Mouse (Mus musculus): ENCODE results near the gene Atxn1.

The Atxn1 gene

DNA sequence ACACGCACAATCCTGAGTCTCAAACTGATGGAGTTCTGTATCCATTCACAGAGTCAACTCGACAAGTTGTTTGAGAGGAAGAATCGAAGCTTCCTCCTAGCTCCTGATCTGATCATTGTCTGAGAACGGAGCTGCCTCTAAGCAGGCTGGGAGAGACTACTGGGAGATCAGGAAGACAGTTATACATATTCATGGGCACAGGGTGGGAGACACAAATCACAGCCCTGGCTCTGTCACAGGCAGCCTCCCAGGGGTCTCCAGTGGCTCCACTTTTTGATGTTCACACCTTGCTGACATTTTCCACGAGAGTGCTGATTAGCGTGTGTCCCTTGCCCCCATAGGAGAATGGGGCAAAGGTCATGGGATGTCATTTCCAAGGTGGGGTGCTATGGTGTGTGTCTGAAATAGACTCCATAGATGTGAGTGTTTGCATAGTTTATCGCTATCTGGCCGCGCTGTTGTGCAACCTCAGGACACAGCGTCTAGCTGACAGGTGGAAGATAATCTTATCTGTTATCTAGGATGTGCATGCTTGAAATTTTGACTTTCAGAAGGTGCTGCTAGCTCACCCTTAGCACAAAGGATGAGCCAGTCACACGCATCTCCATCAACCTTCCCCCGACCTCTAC lies 105.6 kb downstream of the Atxn1 start:
- DNase-seq, result no peak

DNA sequence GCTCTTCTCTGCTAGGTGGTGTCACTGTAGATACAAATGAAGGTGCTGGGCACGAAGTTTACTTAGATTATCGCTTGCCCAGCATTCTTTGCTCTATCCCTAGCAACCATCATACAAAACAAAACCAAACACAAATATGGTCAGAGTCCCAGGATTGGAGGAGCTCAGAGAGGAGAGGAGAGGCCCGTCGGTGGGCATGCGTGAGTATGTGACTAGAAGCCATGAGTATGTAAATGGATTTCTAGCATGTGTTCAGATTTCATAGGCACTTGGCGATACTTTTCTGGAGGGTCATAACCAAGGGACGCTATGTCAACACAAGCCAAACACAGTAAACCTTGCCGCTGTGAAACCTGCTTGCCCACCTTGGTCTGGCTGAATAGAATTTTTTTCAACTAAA lies 107.4 kb downstream of the Atxn1 start:
- no peak for DNase-seq

DNA sequence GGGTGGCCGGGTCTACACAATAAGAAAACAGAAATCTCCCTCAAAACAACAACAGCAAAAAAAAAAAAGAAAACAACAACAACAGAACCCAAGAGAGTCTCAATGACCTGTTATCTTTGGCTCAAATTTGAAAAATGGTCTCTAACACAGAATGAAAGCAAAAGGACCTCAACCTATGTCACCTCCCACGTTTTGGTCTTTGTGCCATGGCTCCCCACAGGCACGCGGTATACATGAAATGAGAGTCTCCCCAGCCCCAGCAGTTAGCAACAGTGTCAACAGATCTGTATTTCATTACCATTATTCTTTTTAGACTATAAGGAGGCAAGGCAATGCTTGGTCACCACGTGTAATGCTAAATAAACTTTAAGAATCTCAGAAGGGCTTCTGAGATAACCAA lies 110.3 kb downstream of the Atxn1 start:
- DNase-seq, result no peak

DNA sequence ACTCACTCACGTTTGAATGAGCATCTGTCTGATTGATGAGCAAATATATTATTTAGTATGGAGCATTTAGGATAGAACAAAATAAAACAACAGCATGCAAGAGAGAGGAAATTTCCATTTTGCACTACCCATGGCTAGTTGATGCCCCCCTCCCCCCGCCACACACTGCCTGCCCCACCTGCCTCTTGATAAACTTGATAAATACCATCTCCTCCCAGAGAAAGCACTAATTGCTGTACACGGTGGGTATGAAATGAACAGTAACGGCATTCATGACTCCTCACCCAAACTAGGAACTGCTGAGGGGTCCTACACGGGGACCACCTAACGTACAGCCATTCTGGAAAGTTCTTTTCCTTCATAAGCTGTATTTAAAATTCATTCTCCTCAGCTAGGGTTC lies 111.1 kb downstream of the Atxn1 start:
- no peak for DNase-seq

DNA sequence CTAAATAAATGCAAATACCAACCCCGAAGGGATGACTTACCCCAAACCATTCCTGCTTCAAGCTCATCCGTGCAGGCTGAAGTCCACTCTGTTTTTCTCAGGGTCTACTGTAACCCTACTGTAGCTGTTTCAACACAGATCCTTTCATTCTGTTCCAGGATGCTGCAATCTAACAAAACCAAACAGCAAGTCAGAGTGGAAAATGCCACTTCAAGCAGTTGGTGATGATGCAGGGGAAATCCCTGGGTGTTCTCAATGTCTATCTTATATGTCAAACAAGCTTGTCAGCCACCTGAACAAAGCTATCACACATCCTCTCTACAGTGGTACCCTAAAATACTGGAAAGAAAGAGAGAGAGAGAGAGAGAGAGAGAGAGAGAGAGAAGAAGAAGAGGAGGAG lies 112.5 kb downstream of the Atxn1 start:
- DNase-seq, result no peak

DNA sequence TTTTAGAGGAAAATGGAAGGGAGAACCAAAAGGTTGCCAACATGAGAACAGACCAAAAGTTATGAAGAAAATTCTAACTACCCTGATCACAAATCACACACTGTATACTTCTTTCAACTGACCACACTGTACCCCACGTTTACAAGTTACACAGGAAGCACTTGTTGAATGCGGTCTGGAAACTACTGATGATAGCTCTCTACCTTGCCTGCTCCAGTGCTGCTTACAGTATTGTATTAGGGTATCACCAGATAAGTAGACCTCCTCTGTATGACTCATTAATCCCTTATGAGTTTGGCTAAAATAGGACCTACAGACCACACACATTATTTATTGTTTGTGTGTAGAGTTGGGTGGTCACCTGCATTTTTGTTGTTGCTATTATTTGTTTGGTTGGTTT lies 113.1 kb downstream of the Atxn1 start:
- DNase-seq, result no peak

DNA sequence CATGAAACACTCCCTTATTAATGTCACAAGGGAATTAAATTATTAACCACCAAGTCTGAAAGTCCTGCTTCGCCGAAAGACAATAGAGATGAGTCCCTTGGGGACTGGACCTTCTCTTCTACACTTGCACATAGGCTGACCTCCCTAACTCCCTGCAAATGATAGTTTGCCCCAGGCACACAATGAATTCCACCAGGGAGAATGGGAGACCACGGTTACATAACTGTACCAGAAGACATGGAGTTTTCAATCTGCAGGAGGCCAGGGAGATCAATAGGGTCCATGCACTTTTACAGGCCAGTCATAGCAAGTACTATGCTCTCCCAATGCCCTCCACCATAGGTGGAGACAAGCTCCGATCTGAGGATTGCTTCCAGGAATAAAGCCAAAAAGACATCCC lies 113.7 kb downstream of the Atxn1 start:
- no peak for DNase-seq

DNA sequence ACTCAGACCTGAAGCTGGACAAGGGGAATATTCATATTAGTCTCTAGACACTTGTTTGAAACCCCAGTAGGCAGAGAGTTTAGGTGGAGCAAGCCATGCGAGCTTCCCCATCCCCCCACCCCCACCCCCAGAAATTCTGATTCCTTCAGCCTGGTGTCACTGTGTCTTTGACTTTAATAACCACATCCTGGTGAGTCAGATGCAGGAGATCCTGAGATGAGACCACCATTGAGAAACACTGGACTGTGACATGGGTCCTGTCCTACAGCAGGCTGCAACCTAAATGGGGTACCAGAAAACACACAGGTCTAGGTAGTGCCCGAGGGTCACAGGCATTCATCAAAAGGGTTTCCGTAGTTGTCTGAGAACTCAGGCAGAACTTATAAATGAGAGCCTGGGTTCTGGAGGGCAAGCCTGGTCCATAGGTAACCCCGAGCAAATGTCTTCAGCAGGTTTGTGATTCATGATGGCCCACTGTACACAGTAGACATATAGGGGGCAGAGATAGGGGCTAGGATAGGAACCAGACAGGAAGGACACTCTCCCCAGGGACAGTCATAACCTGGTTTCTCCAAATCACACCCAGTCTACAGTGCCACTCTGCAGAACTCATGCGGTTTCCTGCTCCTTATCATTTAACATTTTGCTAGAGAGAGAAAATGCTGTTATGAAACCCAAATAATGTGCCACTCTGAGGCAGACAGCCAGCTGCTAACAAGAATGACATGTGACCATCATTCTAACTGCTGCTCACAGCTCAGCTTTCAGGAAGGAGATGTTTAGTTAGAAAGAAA lies 114.4 kb downstream of the Atxn1 start:
- DNase-seq, result no peak

DNA sequence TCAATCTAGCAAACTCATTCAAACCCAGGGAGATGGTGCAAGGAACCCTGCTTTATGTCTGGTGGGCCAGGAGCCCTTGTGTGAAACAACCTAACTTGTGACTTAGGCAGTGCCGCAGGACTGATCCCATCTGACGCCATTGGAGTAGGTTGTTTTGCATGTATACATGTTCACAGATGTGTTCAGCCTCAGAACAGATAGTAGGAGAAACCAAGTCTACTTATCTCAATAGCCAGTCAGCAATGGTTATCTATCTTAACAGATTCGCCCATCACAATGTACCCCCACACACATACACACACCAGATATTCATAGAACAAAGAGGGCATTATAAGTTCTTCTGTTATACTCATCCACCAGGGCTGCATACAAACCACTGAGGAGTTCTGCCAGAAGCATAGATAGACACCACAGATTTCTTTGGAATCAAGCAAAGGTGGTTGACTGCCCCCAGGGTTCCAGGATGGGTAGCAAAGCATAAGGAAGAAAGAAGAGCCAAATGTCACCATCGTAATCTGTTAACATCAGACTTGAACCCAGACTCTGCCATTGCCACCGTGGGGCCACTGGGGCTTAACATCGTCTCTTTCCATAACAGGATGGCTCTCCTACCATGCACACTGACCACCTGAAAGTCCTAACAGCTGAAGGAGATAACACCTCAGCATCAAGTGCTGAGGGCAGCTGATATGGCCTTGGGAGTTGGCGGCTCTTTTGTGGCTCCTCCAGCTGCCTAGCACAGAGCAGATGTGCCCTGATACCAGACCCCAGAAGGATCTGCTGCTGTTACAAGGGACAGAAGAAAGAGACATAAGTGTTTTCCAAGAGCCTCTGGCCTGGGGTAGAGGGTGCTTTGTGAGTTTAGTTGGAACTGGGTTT lies 115.4 kb downstream of the Atxn1 start:
- no peak for DNase-seq

DNA sequence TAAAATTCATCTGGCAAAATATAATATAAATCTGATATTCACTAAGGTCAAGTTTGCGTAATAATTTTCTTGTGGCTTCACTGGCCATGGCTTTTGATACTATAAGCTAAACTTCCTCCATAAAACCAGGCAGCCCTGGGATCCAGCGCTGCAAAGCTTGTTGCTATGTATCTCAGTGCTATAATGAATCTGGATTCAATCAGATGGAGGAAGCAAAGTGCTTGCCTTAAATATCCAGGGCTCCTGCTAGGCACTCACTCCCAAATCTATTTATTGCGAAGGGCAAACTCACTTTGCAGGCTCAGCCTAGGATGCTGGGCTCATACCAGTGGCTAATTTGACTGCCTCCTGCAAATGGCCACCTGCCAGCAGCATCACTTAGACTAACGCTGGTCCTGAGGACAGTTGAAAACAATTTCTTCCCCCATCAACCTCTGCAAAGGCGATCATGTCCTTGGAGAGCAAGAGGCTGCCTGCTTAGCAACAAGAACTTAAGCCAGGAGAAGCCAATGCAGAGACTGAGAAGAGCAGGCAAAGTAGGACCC lies 122.2 kb downstream of the Atxn1 start:
- no peak for DNase-seq

DNA sequence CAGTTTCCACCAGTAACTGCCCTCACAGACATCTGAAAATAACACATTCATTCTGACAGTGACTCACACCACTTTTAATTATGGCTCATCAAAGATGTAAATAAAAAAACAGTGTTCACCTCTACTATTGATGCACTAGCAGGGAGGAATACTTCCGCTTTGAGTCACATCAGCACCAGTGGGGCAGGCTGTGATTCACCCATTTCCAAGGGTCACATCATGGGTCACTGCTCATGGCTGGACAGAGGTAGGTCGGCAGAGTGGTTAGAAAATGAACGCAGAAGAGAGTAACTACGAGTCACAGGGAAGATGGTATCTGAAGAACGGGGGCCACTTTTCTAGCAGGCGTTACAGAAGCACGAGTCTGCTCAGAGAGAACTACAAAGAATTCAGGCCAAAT lies 124.9 kb downstream of the Atxn1 start:
- no peak for DNase-seq

DNA sequence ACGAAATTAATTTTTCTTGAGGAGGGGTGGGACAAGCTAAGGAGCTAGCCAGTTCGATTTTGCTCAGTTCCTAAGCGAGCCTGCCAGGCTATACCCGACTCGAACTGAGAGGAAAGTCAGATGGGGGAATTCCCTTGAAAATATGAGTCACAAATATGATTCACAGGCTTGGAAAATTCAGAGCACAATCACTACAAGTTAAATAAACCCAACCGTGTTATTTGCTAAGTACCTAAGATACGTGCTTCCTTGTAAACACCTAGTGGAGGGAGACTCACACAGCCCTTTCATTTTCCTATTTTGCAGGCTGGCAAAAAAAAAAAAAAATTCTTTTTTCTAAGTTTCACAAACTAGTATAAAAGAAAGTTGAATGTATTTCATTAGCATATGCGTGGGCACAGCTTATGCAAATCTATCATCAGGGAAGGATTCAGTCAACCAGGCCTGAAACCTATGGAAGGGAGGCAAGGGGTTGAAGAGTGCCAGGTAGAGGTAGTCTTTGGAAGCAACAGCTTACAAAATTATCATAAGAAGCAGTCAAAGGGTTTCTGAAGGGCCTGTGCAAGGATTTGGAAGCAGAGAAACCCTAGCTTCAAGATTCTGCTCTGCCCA lies 127.1 kb downstream of the Atxn1 start:
- DNase-seq, result no peak

DNA sequence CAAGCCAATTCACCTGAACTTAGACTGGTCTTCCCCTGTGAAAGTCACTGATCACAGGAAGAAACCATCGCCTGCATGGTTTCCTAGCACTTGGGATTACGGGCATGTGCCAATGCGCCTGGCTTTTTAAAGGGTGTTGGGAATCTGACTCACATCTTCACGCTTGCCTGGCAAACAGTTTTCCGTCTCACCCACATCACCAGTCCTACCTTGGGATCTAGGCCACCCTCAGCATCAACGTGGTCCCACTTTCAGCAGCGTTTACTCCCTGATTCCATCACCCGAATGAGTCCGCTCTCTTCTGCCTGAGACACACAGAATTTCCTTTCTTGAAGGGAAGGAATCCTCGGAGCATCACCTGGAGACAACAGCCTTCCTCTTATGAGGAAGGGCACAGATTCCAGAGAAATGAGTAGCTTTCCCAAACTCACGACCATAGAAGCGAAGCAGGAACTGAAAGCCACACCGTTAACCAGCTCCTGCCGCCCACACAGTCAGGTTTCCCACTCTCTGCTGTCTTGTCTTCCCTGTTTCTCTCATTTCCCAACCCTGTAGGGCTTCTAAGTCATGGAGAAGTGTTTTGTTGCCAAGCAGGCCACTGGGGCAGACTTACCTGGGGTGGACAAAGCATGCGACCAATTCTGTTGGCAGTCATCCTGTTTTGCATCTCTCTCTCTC lies 128.3 kb downstream of the Atxn1 start:
- no peak for DNase-seq

DNA sequence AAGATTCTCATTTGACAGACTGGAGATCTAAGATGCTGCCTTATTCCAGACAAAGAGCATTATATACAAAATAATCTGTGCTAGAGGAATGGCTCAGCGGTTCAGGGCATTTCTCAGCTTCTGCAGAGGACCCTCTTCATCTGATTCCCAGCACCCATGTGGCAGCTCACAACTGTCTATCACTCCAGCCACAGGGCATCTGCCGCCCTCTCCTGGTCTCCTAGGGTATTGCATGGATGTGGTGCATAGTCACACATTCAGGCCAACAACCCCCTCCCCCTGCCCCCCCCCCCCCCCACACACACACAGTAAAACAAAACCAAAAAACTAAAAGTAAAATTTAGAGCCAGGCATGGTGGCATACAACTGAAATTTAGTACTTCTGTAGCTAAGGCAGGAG lies 130.5 kb downstream of the Atxn1 start:
- DNase-seq, result no peak

DNA sequence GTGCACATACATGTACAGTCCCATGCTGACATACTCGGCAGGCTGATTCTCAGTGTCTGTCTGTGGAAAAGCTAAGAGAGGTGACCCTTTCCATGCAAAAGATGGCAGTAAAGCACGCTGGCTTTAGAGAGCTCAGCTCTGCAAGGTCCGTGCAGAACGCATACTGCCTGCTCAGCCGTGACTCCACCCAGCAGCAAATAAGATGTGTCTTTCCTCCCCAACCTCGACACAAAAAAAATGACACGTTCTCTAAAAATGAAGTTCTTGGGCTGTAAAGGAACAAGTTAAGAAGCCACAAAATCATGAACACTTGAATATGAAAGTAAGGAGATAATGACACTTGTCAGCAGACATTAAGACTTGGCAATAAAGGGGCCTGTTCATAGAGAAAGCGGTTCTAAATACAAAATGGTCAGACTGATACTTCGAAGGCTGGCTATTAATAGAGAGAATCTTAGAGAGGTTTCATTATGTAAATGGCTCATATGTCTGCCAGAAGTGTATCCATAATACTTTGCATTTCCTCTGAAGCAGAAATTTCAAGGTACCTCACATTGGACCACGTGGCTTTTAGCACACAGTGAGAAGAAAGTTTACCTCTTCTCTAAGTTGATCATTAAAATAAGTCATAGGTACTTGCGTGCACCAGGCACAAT lies 132.0 kb downstream of the Atxn1 start:
- no peak for DNase-seq

DNA sequence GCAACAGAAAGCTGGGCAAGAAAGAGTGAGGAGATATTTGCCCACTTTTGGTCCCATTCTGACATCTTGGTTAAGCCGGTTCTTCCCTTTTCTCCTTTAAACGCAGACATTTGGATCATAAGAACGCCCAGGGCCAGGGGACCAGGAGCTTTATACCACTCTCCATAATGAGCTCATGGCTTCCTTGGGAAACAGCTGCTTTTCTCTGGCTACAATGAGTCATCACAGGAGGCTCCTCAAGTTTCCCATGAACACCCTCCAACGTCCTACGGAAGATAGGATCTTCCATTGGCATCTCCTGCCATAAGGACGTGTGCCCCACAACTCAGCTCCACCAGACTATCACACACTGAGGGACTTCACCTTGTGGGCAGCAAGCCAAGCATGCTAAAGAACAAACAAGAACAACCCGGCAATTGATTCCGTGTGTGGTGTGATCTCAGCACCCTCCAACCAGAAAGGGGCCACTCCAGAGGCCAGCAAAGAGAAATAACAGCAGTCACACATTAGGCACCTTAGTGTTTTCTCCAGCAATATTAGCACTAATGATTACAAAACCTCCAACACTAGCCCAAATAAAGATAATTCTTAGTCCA lies 135.4 kb downstream of the Atxn1 start:
- no peak for DNase-seq

DNA sequence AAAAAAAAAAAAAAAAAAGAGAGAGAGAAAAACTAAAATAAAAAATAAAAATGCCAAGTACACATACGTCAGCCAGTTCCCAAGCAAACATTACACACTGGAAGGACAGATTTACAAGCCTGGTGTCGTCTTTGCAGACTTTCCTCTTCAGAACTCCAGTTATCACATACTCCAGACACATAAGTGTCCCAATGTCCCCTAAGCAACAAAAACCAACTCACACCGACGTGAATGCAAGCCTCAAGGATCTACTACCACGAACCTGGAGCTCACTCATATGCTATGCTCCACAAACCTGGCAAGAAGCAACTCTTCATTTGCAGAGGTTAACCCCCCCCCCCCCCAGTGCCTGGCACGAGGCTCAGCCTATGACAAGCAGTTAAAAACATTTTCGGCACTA lies 136.8 kb downstream of the Atxn1 start:
- DNase-seq, result no peak

DNA sequence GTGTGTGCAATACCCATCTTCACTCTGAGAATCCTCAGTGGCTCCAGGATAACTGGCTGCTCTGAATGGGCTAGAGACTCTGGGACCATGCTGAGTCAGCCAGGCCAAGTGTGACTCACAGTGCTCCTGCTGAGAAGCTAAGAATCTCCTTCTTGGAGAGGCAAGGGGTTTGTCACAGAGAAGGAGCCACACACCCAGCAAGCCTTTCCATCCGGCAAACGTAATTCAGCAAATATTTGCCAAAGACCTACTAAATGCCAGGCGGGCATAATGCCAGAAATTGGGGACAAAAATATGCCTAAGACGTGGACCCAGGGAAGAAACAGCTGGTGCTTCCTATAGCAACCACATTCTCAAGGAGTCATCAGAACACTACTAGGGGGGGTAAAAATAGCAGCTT lies 137.2 kb downstream of the Atxn1 start:
- peak; percentile 54 for DNase-seq

DNA sequence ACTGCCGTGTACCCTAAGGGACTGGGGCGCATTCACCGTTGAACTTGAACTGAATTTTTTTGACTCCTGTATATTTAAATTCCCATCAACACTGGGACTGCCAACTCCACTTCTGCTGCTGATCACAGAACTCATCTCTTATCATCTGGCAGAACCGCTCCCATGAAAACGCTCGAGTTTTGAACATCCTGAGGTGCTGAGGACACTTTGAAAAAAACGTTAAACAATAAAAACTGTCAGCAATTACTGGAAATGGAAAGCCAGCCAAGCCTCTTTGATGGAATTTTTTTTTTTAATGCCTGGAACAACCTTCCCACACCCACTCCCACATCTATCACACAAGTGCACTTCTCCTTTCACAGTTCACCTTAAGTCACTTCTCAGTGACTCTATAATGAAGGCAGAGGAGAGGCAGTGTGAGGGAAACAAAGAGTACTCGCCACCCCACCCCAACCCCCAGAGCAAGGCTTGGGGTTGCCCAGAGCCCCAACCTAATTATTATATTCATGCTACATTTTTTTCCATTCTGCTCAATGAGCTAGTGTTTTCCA lies 137.7 kb downstream of the Atxn1 start:
- DNase-seq, result no peak

DNA sequence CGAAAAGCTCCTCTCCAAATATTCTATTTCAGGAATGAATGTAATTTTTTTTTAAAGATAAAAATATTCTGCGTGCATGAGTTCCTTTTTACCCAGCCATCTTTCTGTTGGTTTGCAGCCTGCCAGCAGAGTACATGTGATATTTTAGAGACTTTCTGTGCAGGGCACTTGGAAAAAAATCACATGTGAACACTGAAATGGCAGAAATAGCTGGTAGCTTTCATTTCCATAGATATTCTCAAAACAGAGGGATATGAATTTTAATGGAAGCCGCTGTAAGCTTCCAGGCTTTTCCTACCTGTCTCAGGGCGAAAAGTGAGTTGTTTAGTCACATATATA lies 142.3 kb downstream of the Atxn1 start:
- no peak for DNase-seq

DNA sequence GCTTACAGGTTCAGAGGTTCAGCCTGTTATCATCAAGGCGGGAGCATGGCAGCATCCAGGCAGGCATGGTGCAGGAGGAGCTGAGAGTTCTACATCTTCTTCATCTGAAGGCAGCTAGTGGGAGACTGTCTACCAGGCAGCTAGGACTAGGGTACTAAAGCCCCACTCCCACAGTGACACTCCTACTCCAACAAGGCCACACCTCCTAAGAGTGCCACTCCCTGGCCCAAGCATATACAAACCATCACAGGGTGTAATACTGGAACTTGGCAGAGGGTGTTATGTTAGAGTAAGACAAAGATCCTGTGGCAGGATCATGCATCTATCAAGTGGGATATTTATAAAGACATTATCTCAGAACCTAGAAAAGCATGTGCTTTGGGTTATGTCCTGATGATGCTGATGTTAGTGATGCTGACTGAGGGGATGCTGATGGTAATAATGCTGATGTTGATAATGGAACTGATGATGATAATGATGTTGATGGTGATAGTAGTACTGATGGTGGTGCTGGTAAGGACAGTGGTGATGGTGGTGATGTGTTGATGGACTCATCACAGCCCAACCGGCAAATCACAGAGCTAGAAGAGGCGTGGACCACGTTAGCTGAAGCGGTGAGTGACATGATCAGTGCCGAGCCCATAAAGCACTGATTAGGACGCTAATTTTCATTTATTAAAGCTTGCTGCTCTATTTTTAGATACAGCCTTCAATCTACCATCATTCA lies 142.9 kb downstream of the Atxn1 start:
- DNase-seq, result no peak

Data from right cerebral cortex, postnatal 25 days (tissue).